Mouse (Mus musculus): ENCODE results near the gene F12. TPM values are rescaled to one million over a fixed set of nuclear protein-coding genes. Genes with fewer than 3 reads are reported as not detected.

The F12 gene
- polyA plus RNA-seq (2012; rRNA removed) = 0.64 and 1.6 TPM in 2 replicates

- Histone ChIP-seq H3K36me3 (ENCODE audit: control insufficient read depth, insufficient read depth, low read length) (no peaks in the 10 kb centered on the region), H3K27ac (ENCODE audit: insufficient read depth, low read length) (no peak within 1 kb of the TSS), H3K27me3 (ENCODE audit: control insufficient read depth, insufficient read depth, low read length) (no peaks in the 10 kb centered on the region), H3K4me1 (ENCODE audit: control insufficient read depth, insufficient read depth, insufficient read length) (peaks cover 30% of the 10 kb centered on the region), H3K4me3 (ENCODE audit: extremely low read depth, insufficient read depth, insufficient read length) (no peak within 1 kb of the TSS)
- 96% methylated on average over 10 of the region's 10 CpGs for WGBS
- no peak for TF ChIP-seq CTCF (IDR thresholded peaks at IDR 0.05; ENCODE audit: extremely low read depth, insufficient read depth, insufficient read length, insufficient replicate concordance)
- no peak for TF ChIP-seq POLR2A (IDR thresholded peaks at IDR 0.05; ENCODE audit: low read depth, low read length)
- DNase-seq (ENCODE audit: low read depth in 1 of 2, low spot score in 2 of 2) = no peak
These were observed at the start of gene F12 for GRCm38 (mm10) chr13:55426613-55427012. TSS of gene F12 (minus strand) at chr13:55426793.

- Histone ChIP-seq H3K4me3 (ENCODE audit: extremely low read depth, insufficient read depth, insufficient read length) (no peak overlapping the region), H3K27ac (ENCODE audit: insufficient read depth, low read length) (no peak overlapping the region), H3K4me1 (ENCODE audit: control insufficient read depth, insufficient read depth, insufficient read length) (peaks cover 26% of the 10 kb centered on the region), H3K36me3 (ENCODE audit: control insufficient read depth, insufficient read depth, low read length) (no peaks in the 10 kb centered on the region), H3K27me3 (ENCODE audit: control insufficient read depth, insufficient read depth, low read length) (no peaks in the 10 kb centered on the region; the same call in 1 of the 2 replicates)
- 86% methylated on average over 8 of the region's 8 CpGs for whole genome bisulfite sequencing
- DNase-seq (ENCODE audit: low read depth in 1 of 2, low spot score in 2 of 2) = no peak
- TF ChIP-seq POLR2A (IDR thresholded peaks at IDR 0.05; ENCODE audit: low read depth, low read length) (no peak), CTCF (IDR thresholded peaks at IDR 0.05; ENCODE audit: extremely low read depth, insufficient read depth, insufficient read length, insufficient replicate concordance) (no peak)
These were observed 49.7 kb upstream of the F12 start for GRCm38 (mm10) chr13:55476256-55476655.

- H3K27me3 ChIP-seq (ENCODE audit: control insufficient read depth, insufficient read depth, low read length) = no peaks in the 10 kb centered on the region; the same call in 1 of the 2 replicates
- 89% methylated on average over 5 of the region's 5 CpGs for WGBS
- no peak for DNase-seq (ENCODE audit: low read depth in 1 of 2, low spot score in 2 of 2)
These were observed 49.2 kb upstream of the F12 start for GRCm38 (mm10) chr13:55475750-55476149.

GRCm38 (mm10) chr13:55474621-55475069 lies 48.1 kb upstream of the F12 start:
- Histone ChIP-seq H3K4me3 (ENCODE audit: extremely low read depth, insufficient read depth, insufficient read length) (no peak overlapping the region), H3K4me1 (ENCODE audit: control insufficient read depth, insufficient read depth, insufficient read length) (peaks cover 31% of the 10 kb centered on the region), H3K27me3 (ENCODE audit: control insufficient read depth, insufficient read depth, low read length) (no peaks in the 10 kb centered on the region; the same call in 1 of the 2 replicates), H3K27ac (ENCODE audit: insufficient read depth, low read length) (no peak overlapping the region), H3K36me3 (ENCODE audit: control insufficient read depth, insufficient read depth, low read length) (no peaks in the 10 kb centered on the region)
- TF ChIP-seq POLR2A (IDR thresholded peaks at IDR 0.05; ENCODE audit: low read depth, low read length) = no peak
- no peak for TF ChIP-seq CTCF (IDR thresholded peaks at IDR 0.05; ENCODE audit: extremely low read depth, insufficient read depth, insufficient read length, insufficient replicate concordance)
- 55% methylated on average over 5 of the region's 5 CpGs for WGBS
- no peak for DNase-seq (ENCODE audit: low read depth in 1 of 2, low spot score in 2 of 2)

More at GRCm38 (mm10) chr13:55475750-55476149, 49.2 kb upstream of the F12 start:
- Histone ChIP-seq H3K4me3 (ENCODE audit: extremely low read depth, insufficient read depth, insufficient read length) (no peak overlapping the region), H3K4me1 (ENCODE audit: control insufficient read depth, insufficient read depth, insufficient read length) (peaks cover 31% of the 10 kb centered on the region), H3K27ac (ENCODE audit: insufficient read depth, low read length) (no peak overlapping the region), H3K36me3 (ENCODE audit: control insufficient read depth, insufficient read depth, low read length) (no peaks in the 10 kb centered on the region)
- TF ChIP-seq CTCF (IDR thresholded peaks at IDR 0.05; ENCODE audit: extremely low read depth, insufficient read depth, insufficient read length, insufficient replicate concordance) = no peak
- no peak for TF ChIP-seq POLR2A (IDR thresholded peaks at IDR 0.05; ENCODE audit: low read depth, low read length)

GRCm38 (mm10) chr13:55473961-55474360 lies 47.4 kb upstream of the F12 start:
- no peak for DNase-seq (ENCODE audit: low read depth in 1 of 2, low spot score in 2 of 2)
- Histone ChIP-seq H3K36me3 (ENCODE audit: control insufficient read depth, insufficient read depth, low read length) (no peaks in the 10 kb centered on the region), H3K27ac (ENCODE audit: insufficient read depth, low read length) (no peak overlapping the region), H3K4me3 (ENCODE audit: extremely low read depth, insufficient read depth, insufficient read length) (no peak overlapping the region), H3K27me3 (ENCODE audit: control insufficient read depth, insufficient read depth, low read length) (no peaks in the 10 kb centered on the region; the same call in 1 of the 2 replicates), H3K4me1 (ENCODE audit: control insufficient read depth, insufficient read depth, insufficient read length) (peaks cover 30% of the 10 kb centered on the region)
- 70% methylated on average over 11 of the region's 11 CpGs for WGBS
- TF ChIP-seq CTCF (IDR thresholded peaks at IDR 0.05; ENCODE audit: extremely low read depth, insufficient read depth, insufficient read length, insufficient replicate concordance) (no peak), POLR2A (IDR thresholded peaks at IDR 0.05; ENCODE audit: low read depth, low read length) (no peak)

- Histone ChIP-seq H3K27ac (ENCODE audit: insufficient read depth, low read length) (no peak overlapping the region), H3K4me1 (ENCODE audit: control insufficient read depth, insufficient read depth, insufficient read length) (peaks cover 26% of the 10 kb centered on the region), H3K36me3 (ENCODE audit: control insufficient read depth, insufficient read depth, low read length) (no peaks in the 10 kb centered on the region), H3K4me3 (ENCODE audit: extremely low read depth, insufficient read depth, insufficient read length) (peak overlapping the region; percentile 63; the same call in 1 of the 2 replicates), H3K27me3 (ENCODE audit: control insufficient read depth, insufficient read depth, low read length) (no peaks in the 10 kb centered on the region; the same call in 1 of the 2 replicates)
- TF ChIP-seq POLR2A (IDR thresholded peaks at IDR 0.05; ENCODE audit: low read depth, low read length) = no peak
- TF ChIP-seq CTCF (IDR thresholded peaks at IDR 0.05; ENCODE audit: extremely low read depth, insufficient read depth, insufficient read length, insufficient replicate concordance) = no peak
- 30% methylated on average over 18 of the region's 18 CpGs for WGBS
- DNase-seq (ENCODE audit: low read depth in 1 of 2, low spot score in 2 of 2) = peak in 1 of 2 experiments; percentile 44
These were observed 46.7 kb upstream of the F12 start for GRCm38 (mm10) chr13:55473076-55473831.

Measured in spleen, adult 2 months (tissue).